Mouse (Mus musculus) CH12.LX (cell line): ENCODE data around the gene Nlrc5. TPM values are rescaled to one million over a fixed set of nuclear protein-coding genes. Genes with fewer than 3 reads are reported as not detected.

Experiments used
- DNase-seq: peaks from one replicate; pipeline ENCODE4 v3.0.0-alpha.2; 2013; ENCODE audit errors: extremely low read depth
- H3K27ac ChIP-seq: 2 replicates; pipeline ENCODE4 v1.5.1; 2012; ENCODE audit warnings: low read depth, mild to moderate bottlenecking, control low read depth, moderate library complexity; ENCODE audit not compliant: insufficient read depth
- H3K27me3 ChIP-seq: replicated peaks from 2 replicates; pipeline ENCODE3; 2012; ENCODE audit warnings: inconsistent platforms
- H3K36me3 ChIP-seq, 2 experiments: replicated peaks in 1 of 2; 2 replicates each; pipeline versions ENCODE3 to v1.6.1; 2012; ENCODE audit warnings: inconsistent platforms in 1 of 2, low read length in 1 of 2, mild to moderate bottlenecking in 1 of 2, mixed read lengths in 1 of 2, moderate library complexity in 1 of 2; ENCODE audit not compliant: control insufficient read depth in 1 of 2, insufficient read depth in 1 of 2
- H3K4me1 ChIP-seq, 2 experiments: 2 replicates each; pipeline ENCODE4 v1.6.1; 2012; ENCODE audit warnings: inconsistent platforms in 1 of 2, moderate library complexity in 1 of 2; ENCODE audit not compliant: insufficient read depth in 2 of 2, control insufficient read depth in 1 of 2
- H3K4me2 ChIP-seq: 2 replicates; pipeline ENCODE4 v1.6.1; 2012; ENCODE audit warnings: low read depth, mild to moderate bottlenecking, control low read depth; ENCODE audit not compliant: poor library complexity, insufficient read depth, severe bottlenecking
- H3K4me3 ChIP-seq, 3 experiments: fragments of 150-350 bp in 1 of 3; sonication (generic) in 1 of 3; replicated peaks in 1 of 3; 2 replicates each; pipeline versions ENCODE3 to v1.5.1; 2011 to 2012; ENCODE audit warnings: low read depth in 2 of 3, low read length in 2 of 3, mild to moderate bottlenecking in 2 of 3, moderate library complexity in 2 of 3, control low read depth in 1 of 3, improper control_type of control experiment in 1 of 3, inconsistent platforms in 1 of 3, mixed read lengths in 1 of 3; ENCODE audit not compliant: poor library complexity in 1 of 3
- H3K79me2 ChIP-seq: replicated peaks from 2 replicates; pipeline ENCODE4 v1.6.1; 2012; ENCODE audit warnings: mild to moderate bottlenecking, moderate library complexity; ENCODE audit not compliant: control insufficient read depth, poor library complexity, insufficient read depth, severe bottlenecking; ENCODE audit errors: extremely low read depth
- H3K9ac ChIP-seq: 2 replicates; pipeline ENCODE4 v1.6.1; 2012; ENCODE audit warnings: low read depth, mild to moderate bottlenecking, control low read depth, moderate library complexity; ENCODE audit not compliant: insufficient read depth
- H3K9me3 ChIP-seq: replicated peaks from 2 replicates; pipeline ENCODE3; 2012; ENCODE audit warnings: low read length, inconsistent platforms, mixed read lengths
- CHD2 ChIP-seq: IDR thresholded peaks from 2 replicates; pipeline ENCODE4 v1.6.1; 2011; ENCODE audit warnings: low read length, improper control_type of control experiment
- CTCF ChIP-seq, 2 experiments: IDR thresholded peaks in 1 of 2; conservative IDR thresholded peaks in 1 of 2; 2 replicates each; pipeline ENCODE4 v1.5.1; 2011 to 2012; ENCODE audit warnings: low read depth in 2 of 2, low read length in 2 of 2, improper control_type of control experiment in 1 of 2, inconsistent platforms in 1 of 2, mild to moderate bottlenecking in 1 of 2, moderate library complexity in 1 of 2
- HCFC1 ChIP-seq: IDR thresholded peaks from 2 replicates; pipeline ENCODE4 v1.6.1; 2012; ENCODE audit warnings: low read depth, mild to moderate bottlenecking, inconsistent platforms, low read length, improper control_type of control experiment
- JUN ChIP-seq: IDR thresholded peaks from 2 replicates; pipeline ENCODE4 v1.6.1; 2011; ENCODE audit warnings: low read depth, mild to moderate bottlenecking, low read length, improper control_type of control experiment, moderate library complexity; ENCODE audit not compliant: insufficient read depth
- JUND ChIP-seq: conservative IDR thresholded peaks from 2 replicates; pipeline ENCODE4 v1.6.1; 2011; ENCODE audit warnings: low read depth, low read length, improper control_type of control experiment
- KAT2A ChIP-seq: IDR thresholded peaks from 2 replicates; pipeline ENCODE4 v1.6.1; 2012; ENCODE audit warnings: low read length, improper control_type of control experiment, inconsistent platforms; ENCODE audit not compliant: insufficient replicate concordance
- MXI1 ChIP-seq: IDR thresholded peaks from 2 replicates; pipeline ENCODE4 v1.6.1; 2011; ENCODE audit warnings: mild to moderate bottlenecking, low read depth, low read length, improper control_type of control experiment
- NELFE ChIP-seq: IDR thresholded peaks from 2 replicates; pipeline ENCODE4 v1.6.1; 2011; ENCODE audit warnings: low read depth, low read length, improper control_type of control experiment
- POLR2A ChIP-seq: IDR thresholded peaks from 2 replicates; pipeline ENCODE4 v1.6.1; 2011; ENCODE audit warnings: low read depth, mild to moderate bottlenecking, improper control_type of control experiment, low read length
- RCOR1 ChIP-seq: conservative IDR thresholded peaks from 2 replicates; pipeline ENCODE4 v1.6.1; 2012; ENCODE audit warnings: low read depth, mild to moderate bottlenecking, inconsistent platforms, low read length, improper control_type of control experiment
- SIN3A ChIP-seq: IDR thresholded peaks from 2 replicates; pipeline ENCODE4 v1.6.1; 2012; ENCODE audit warnings: low read length, improper control_type of control experiment, inconsistent platforms
- SMC3 ChIP-seq: IDR thresholded peaks from 2 replicates; pipeline ENCODE4 v1.6.1; 2011; ENCODE audit warnings: low read depth, low read length, improper control_type of control experiment
- USF2 ChIP-seq: conservative IDR thresholded peaks from 2 replicates; pipeline ENCODE4 v1.6.1; 2011; ENCODE audit warnings: low read depth, low read length, improper control_type of control experiment
- ZC3H11A ChIP-seq: IDR thresholded peaks from 2 replicates; pipeline ENCODE4 v1.6.1; 2012; ENCODE audit warnings: low read depth, mild to moderate bottlenecking, inconsistent platforms, low read length, improper control_type of control experiment
- ZKSCAN1 ChIP-seq: IDR thresholded peaks from 2 replicates; pipeline ENCODE4 v1.6.1; 2012; ENCODE audit warnings: low read depth, inconsistent platforms, low read length, improper control_type of control experiment, borderline replicate concordance
- ZNF384 ChIP-seq: IDR thresholded peaks from 2 replicates; pipeline ENCODE4 v1.6.1; 2012; ENCODE audit warnings: low read depth, low read length, improper control_type of control experiment, inconsistent platforms
- dilution Hi-C: fragments of 300-500 bp; cut with MboI; formaldehyde crosslinking; loops from 2 replicates; pipeline ENCODE4 v1.14.3; 2020; ENCODE audit warnings: low sequenced_read_pairs; ENCODE audit not compliant: extremely low pct_unique_long_range_greater_than_20kb, extremely low pct_ligation_motif_present
- in situ Hi-C: fragments of 300-500 bp; cut with MboI; formaldehyde crosslinking; loops from 3 replicates; pipeline ENCODE4 v1.14.3; 2019; ENCODE audit warnings: low sequenced_read_pairs, low pct_ligation_motif_present, low pct_unique_long_range_greater_than_20kb, mixed read lengths
- polyA plus RNA-seq: library from polyadenylated mRNA; unstranded; fragments of >175 nt; gene quantifications from 2 replicates; pipeline ENCODE4 v1.2.1, GENCODE M21; 2012; ENCODE audit warnings: low read depth; ENCODE audit not compliant: insufficient read length
- total RNA-seq, 2 experiments: library from RNA; depleted of rRNA; stranded (reverse); fragments of 300-350 nt in 1 of 2; fragments of >200 nt in 1 of 2; gene quantifications; 2 replicates each; pipeline ENCODE4 v1.2.3; 2012 to 2014

The Nlrc5 gene
- total and polyA plus RNA-seq, 3 experiments: 58.6 to 72.5 (median 60.2) TPM

DNA sequence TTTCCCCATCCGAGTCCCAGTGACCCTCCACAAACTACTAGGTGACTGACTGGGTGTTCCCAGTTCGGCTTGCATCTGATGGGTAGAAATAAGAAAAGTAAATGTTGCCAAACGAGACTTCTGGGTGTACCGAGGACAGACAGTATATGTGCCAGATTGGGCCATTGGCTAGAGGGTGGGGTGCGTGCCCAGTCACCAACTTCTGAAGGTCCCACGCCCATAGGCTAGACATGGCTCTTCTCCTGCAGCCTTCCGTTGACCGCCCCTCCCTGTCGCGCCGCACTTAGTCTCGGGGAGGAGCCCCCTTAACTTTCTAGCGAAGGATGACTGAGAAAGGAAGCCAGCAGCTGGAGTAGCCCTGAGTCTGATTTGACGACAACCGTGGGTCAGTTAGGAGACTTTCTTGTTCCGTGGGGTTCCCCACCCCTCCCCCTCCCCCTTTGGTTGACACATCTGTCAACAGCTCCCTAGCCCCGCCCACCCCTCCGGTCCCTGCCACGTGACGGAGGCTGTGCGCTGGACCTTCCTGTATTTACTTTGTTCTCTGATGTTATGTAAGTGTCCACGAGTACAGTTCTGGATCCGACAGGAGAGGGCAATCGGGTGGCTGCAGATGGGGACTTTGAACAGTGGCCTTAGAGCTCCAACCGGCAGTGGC lies 47.0 kb upstream of the Nlrc5 start (continued):
- TF ChIP-seq KAT2A (no peak), USF2 (no peak; the same call in 1 of the 2 replicates), CHD2 (peak; percentile 66; the same call in 1 of the 2 replicates), NELFE (no peak), JUND (no peak)

DNA sequence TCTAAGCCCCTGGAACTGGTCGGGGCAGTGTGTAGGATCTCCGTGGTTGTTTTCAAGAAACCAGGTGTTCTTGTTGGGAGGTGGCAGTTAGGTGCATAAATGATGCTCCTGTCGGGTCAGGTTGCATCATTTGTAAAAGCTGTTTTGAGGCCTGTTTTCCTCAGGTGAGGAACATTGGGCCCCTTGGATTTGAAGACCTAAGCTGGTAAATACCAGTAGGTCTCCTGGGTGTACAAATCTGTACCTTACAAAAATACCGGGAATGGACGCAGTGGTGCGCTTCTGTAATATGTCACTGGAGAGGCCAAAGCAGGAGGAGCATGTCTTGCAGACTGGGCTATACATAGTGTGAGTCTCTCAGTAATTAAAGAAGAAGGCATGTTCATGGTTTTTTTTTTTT lies 46.4 kb upstream of the Nlrc5 start:
- peaks cover 36 to 45% of the 10 kb centered on the region in 2 experiments for H3K36me3 ChIP-seq
- in situ Hi-C loops (no loop called here), dilution Hi-C loops (no loop called here)
- H3K9ac ChIP-seq: peak overlapping the region; percentile 72
- peak overlapping the region; percentile 71 to 97 (median 92) for H3K4me3 ChIP-seq
- H3K4me1 ChIP-seq: peaks cover 11 to 48% of the 10 kb centered on the region in 2 experiments
- peak overlapping the region; percentile 36; the same call in 1 of the 2 replicates for H3K27ac ChIP-seq
- no peak for DNase-seq
- peak overlapping the region; percentile 76; the same call in 1 of the 2 replicates for H3K4me2 ChIP-seq
- peaks cover 56% of the 10 kb centered on the region for H3K79me2 ChIP-seq
- TF ChIP-seq CTCF (conservative IDR thresholded peaks at IDR 0.05 in 1 of 2, IDR thresholded peaks at IDR 0.05 in 1 of 2; ENCODE audit: low read depth in 2 of 2, low read length in 2 of 2) (no peak), ZKSCAN1 (no peak), JUND (no peak), KAT2A (no peak), ZC3H11A (no peak), RCOR1 (no peak), ZNF384 (no peak), HCFC1 (no peak), POLR2A (no peak), JUN (no peak), SMC3 (no peak)
- H3K9me3 ChIP-seq: peaks cover 6% of the 10 kb centered on the region
- H3K27me3 ChIP-seq: no peaks in the 10 kb centered on the region

DNA sequence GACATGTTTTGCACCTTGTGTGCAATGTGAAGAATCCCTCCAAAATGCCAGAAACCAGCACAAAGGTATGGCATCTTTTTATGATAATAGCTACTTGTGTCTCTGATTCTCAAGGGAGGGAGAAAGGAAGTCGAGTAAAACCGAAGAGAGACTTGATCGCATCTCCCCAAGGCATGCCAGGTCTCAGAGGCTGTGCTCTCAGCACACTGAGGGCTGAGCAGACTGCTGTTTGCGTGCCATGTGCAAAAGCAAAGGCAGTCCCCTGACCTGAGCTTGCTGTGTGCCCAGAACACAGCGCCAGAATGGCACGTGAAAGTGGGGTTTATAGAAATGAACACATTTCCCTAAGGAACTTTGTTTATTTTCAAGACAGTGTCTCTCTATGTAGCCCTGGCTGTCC lies 44.6 kb upstream of the Nlrc5 start:
- peaks cover 4% of the 10 kb centered on the region for H3K9me3 ChIP-seq
- no peak for DNase-seq
- H3K79me2 ChIP-seq: peaks cover 58% of the 10 kb centered on the region
- TF ChIP-seq MXI1: peak; percentile 36; the same call in 1 of the 2 replicates
- TF ChIP-seq RCOR1: no peak
- 0 out of 2 replicates have a peak, but pooled peaks have one; percentile 19 for TF ChIP-seq SIN3A
- peak overlapping the region; percentile 76 for H3K4me2 ChIP-seq
- H3K27me3 ChIP-seq: no peaks in the 10 kb centered on the region
- in situ Hi-C loops (no loop called here), dilution Hi-C loops (no loop called here)
- H3K4me3 ChIP-seq: peak overlapping the region in 2 of 3 experiments; percentile 29 to 31
- peak overlapping the region; percentile 61 for H3K27ac ChIP-seq
- peak overlapping the region; percentile 72; the same call in 1 of the 2 replicates for H3K9ac ChIP-seq
- peaks cover 48 to 61% of the 10 kb centered on the region in 2 experiments for H3K36me3 ChIP-seq
- H3K4me1 ChIP-seq: peaks cover 11 to 62% of the 10 kb centered on the region in 2 experiments
